Mouse (Mus musculus): ENCODE measurements around the gene Stpg4. TPM values are rescaled to one million over a fixed set of nuclear protein-coding genes. Genes with fewer than 3 reads are reported as not detected.

Gene Stpg4
- polyA plus RNA-seq (2012; fragmentation: generic; extraction: Trizol): not detected

GRCm38 (mm10) chr17:87427511-87427910, at the start of gene Stpg4:
TSS of gene Stpg4 (minus strand) at chr17:87427741.

GRCm38 (mm10) chr17:87446767-87447611, 19.4 kb upstream of the Stpg4 start, which contains the start of gene Calm2:
TSS of gene Calm2 (minus strand) at chr17:87446935.

Other genes with a start within 250 kb of the Stpg4 start
- gene Mcfd2, start 161.8 kb downstream of the Stpg4 start, polyA plus RNA-seq (2012; fragmentation: generic; extraction: Trizol): 10 to 100 TPM in 1 of 2 experiments, 1 to 10 TPM in 1; 9.0 to 65.6 TPM
- 10 to 100 TPM; 17.7 to 27.7 TPM for gene Ttc7, start 144.9 kb downstream of the Stpg4 start, polyA plus RNA-seq (2012; fragmentation: generic; extraction: Trizol)
- gene Calm2, start 19.2 kb upstream of the Stpg4 start, polyA plus RNA-seq (2012; fragmentation: generic; extraction: Trizol): 100 to 1,000 TPM in 1 of 2 experiments, 10 to 100 TPM in 1; 85.7 to 426 TPM
- not detected for gene Epcam, start 208.2 kb upstream of the Stpg4 start, polyA plus RNA-seq (2012; fragmentation: generic; extraction: Trizol)
- 10 to 100 TPM in 1 of 2 experiments, 1 to 10 TPM in 1; 3.2 to 12.9 TPM for gene Msh2, start 244.6 kb upstream of the Stpg4 start, polyA plus RNA-seq (2012; fragmentation: generic; extraction: Trizol)

Measured in C3H10T1/2 (cell line).